Mouse (Mus musculus) embryonic facial prominence, embryonic 15.5 days (tissue): ENCODE measurements at regions not wholly inside any gene's neighbourhood (a gene's known extent, or its start where the extent isn't known, plus 50 kb on each side); places are given as distances from the start of the nearest gene placed in this dataset.

Experiments used
- ATAC-seq: fragments of 200-750 bp; cut with Nextera tagmentation; 2 replicates; pipeline ENCODE4 v1.8.0; 2017; ENCODE audit warnings: low read depth, moderate TSS enrichment; ENCODE audit not compliant: insufficient number of reproducible peaks, low FRiP score, low TSS enrichment
- H3K27ac ChIP-seq: fragments of 300-500 bp; sonication (generic); replicated peaks from 2 replicates; pipeline ENCODE4 v1.5.1; 2015; ENCODE audit warnings: mild to moderate bottlenecking, inconsistent platforms
- H3K27me3 ChIP-seq: fragments of 300-500 bp; sonication (generic); 2 replicates; pipeline ENCODE4 v1.6.1; 2015; ENCODE audit warnings: inconsistent platforms
- H3K36me3 ChIP-seq: fragments of 300-500 bp; sonication (generic); 2 replicates; pipeline ENCODE4 v1.6.1; 2015; ENCODE audit warnings: mild to moderate bottlenecking, inconsistent platforms
- H3K4me1 ChIP-seq: fragments of 300-500 bp; sonication (generic); 2 replicates; pipeline ENCODE4 v1.6.1; 2015; ENCODE audit warnings: inconsistent platforms
- H3K4me2 ChIP-seq: fragments of 300-500 bp; sonication (generic); replicated peaks from 2 replicates; pipeline ENCODE4 v1.6.1; 2015; ENCODE audit warnings: mild to moderate bottlenecking, inconsistent platforms
- H3K4me3 ChIP-seq: fragments of 300-500 bp; sonication (generic); replicated peaks from 2 replicates; pipeline ENCODE4 v1.5.1; 2015; ENCODE audit warnings: mild to moderate bottlenecking, inconsistent platforms
- H3K9ac ChIP-seq: fragments of 300-500 bp; sonication (generic); 2 replicates; pipeline ENCODE4 v1.6.1; 2015; ENCODE audit warnings: inconsistent platforms
- H3K9me3 ChIP-seq: fragments of 300-500 bp; sonication (generic); replicated peaks from 2 replicates; pipeline ENCODE4 v1.6.1; 2016; ENCODE audit warnings: inconsistent platforms
- WGBS: fragments of 180-500 bp; shearing (Covaris S2); methylation state at CpG from one replicate; pipeline ENCODE4 v1.1.7; 2015; 5-methylcytosine and 5-hydroxymethylcytosine counted together

DNA sequence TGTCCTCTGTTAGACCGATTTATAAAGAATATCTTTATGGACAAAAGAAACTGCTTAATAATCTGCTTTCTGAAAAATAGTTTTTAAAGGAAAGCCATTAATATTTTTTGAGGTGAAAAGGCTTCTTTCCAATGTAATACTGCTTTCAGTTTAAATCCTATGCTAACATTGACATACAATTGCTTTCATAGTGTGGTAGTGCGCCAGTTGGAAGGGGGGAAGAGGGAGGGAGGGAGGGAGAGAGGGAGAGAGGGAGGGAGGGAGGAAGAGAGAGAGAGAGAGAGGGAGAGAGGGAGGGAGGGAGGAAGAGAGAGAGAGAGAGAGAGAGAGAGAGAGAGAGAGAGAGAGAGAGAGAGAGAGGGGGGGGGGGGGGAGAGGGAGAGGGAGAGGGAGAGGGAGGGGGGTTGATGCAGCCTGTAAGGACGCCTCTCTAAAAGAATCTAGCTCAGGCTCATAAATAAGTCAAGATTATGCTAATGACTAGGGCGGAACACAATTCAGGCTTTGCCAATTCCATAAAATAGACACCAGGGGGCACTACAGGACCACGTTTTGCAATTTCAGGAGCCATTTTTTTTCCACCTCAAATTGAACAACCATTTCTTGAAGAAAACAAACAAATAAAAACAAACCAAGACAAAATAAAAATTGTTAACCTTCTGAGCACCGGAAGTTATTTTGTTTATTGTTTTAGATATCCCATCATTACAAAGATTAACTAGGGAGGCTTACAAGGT, 223.6 kb upstream of the Nfe2l3 start:
- Histone ChIP-seq H3K36me3 (no peaks in the 10 kb centered on the region), H3K4me3 (no peak overlapping the region), H3K9me3 (no peaks in the 10 kb centered on the region), H3K27me3 (peaks cover 28% of the 10 kb centered on the region), H3K27ac (no peak overlapping the region), H3K9ac (no peak overlapping the region), H3K4me1 (peaks cover 20% of the 10 kb centered on the region), H3K4me2 (no peak overlapping the region)
- no peak for ATAC-seq
- WGBS, result 2% methylated on average over 6 of the region's 6 CpGs

DNA sequence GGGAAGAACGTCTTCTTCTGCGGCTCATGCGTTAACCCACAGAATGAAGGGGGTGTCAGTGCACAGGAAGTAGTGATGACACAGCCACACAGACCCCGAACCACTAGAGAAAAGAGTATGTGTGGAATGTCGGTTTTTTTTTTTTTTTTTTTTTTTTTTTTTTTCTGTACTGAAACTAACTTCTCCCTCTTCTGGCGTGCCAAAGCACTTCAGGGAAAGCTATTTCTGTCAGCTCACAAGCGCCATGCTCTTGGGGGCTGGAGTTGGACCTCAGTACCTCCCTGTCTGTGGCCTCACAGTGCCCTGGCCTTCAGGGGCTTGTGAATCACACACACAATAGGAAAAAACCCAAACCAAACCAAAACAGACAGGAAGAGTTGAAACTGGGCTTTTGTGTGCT, 221.1 kb upstream of the Nfe2l3 start:
- Histone ChIP-seq H3K9ac (no peak overlapping the region), H3K36me3 (no peaks in the 10 kb centered on the region), H3K4me1 (peaks cover 22% of the 10 kb centered on the region), H3K27ac (0 out of 2 replicates have a peak overlapping the region, but pooled peaks have one; percentile 2), H3K27me3 (peaks cover 16% of the 10 kb centered on the region), H3K4me2 (no peak overlapping the region; the same call in 1 of the 2 replicates), H3K9me3 (no peaks in the 10 kb centered on the region), H3K4me3 (no peak overlapping the region)
- 3% methylated on average over 7 of the region's 7 CpGs for WGBS
- ATAC-seq, result 0 out of 2 replicates have a peak, but pooled peaks have one; percentile 30

DNA sequence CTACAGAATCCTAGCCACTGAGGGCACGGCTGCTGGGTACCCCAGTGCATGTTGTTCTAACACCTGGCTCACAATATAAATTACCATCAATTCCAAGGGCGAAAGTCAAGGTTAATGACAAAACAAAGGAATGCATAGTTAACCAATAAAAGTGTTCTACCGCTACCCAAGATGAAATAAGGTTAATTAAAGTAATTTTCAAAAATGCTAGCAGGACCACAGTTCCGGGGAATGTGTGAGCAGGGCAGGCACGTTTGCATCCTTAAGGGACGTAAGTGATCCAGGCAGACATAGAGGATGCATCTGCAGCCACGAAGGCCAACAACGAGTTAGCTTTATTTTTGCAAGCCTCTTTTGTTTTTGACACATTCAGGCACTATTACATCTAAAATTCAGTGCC, 220.3 kb upstream of the Nfe2l3 start:
- peaks cover 21% of the 10 kb centered on the region for H3K4me1 ChIP-seq
- H3K9ac ChIP-seq, result no peak overlapping the region
- WGBS, result 82% methylated on average over 8 of the region's 8 CpGs
- peaks cover 11% of the 10 kb centered on the region for H3K27me3 ChIP-seq
- no peak for ATAC-seq
- no peaks in the 10 kb centered on the region for H3K9me3 ChIP-seq
- no peak overlapping the region for H3K4me2 ChIP-seq
- no peaks in the 10 kb centered on the region for H3K36me3 ChIP-seq
- H3K27ac ChIP-seq, result no peak overlapping the region
- no peak overlapping the region for H3K4me3 ChIP-seq

DNA sequence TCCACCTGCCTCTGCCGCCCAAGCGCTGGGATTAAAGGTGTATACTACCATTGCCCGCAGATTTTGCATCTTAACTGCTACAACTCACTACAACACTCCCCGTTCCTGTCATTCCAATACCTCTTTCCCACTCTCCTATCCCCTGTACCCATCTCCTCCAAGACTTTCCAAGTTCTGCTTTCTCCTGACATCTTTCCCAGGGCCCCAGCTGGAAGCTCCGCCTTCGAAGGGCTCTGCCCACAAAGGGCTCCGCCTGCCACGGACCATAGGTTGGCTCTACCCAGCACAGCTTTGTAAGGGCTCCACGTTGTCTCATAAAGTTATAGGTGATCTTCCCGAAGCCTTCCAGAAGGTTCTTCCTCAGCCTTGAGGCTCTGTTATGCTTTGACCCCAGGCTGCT, 217.1 kb upstream of the Nfe2l3 start:
- no peak overlapping the region for H3K4me3 ChIP-seq
- no peak for ATAC-seq
- H3K4me1 ChIP-seq, result peaks cover 16% of the 10 kb centered on the region
- no peaks in the 10 kb centered on the region for H3K9me3 ChIP-seq
- no peak overlapping the region for H3K9ac ChIP-seq
- WGBS, result 87% methylated on average over 10 of the region's 10 CpGs
- H3K27ac ChIP-seq, result no peak overlapping the region
- H3K36me3 ChIP-seq, result no peaks in the 10 kb centered on the region
- no peaks in the 10 kb centered on the region for H3K27me3 ChIP-seq
- H3K4me2 ChIP-seq, result no peak overlapping the region

DNA sequence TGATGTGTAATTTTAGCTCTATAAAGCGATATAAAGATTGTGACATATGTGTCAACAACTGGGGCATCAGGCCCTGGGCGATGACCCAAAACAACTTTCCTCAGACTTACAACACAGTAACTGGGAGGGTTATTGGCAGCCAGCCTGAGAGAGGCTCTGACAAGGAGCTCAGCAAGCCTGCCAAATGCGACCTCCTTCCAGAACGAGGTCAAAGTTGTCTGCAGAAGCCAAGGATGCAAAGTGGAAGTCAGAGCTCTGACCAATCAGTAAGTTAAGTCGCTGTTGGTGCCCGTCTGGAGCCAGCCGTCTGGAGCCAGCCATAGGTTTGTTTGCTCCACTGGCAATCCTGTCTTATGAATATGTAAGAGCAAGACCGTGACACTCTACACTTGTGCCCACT, 216.0 kb upstream of the Nfe2l3 start:
- Histone ChIP-seq H3K36me3 (no peaks in the 10 kb centered on the region), H3K27ac (no peak overlapping the region), H3K9me3 (no peaks in the 10 kb centered on the region), H3K4me3 (no peak overlapping the region), H3K27me3 (no peaks in the 10 kb centered on the region), H3K4me2 (no peak overlapping the region), H3K4me1 (peaks cover 11% of the 10 kb centered on the region), H3K9ac (no peak overlapping the region)
- 45% methylated on average over 8 of the region's 8 CpGs for WGBS
- no peak for ATAC-seq

DNA sequence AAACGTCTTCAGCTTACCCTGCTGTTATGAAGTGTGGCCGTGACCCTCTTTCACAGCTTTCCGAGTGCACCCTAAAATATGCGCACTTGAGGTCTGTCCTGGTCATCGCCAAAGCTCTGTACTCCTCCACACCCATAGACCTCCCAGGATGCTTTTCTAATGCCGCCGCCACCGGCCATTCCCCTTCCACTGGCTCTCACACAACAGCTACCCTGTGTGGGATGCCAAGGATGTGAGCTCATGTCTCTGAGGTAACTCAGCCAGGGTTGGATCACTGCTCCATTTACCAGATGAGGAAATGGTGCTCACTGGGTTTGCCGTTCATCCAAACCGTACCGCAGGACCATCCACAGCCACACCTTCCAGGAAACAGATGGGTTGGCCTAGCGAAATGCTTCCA, 212.8 kb upstream of the Nfe2l3 start:
- H3K36me3 ChIP-seq, result no peaks in the 10 kb centered on the region
- no peak overlapping the region for H3K27ac ChIP-seq
- H3K9me3 ChIP-seq, result no peaks in the 10 kb centered on the region
- no peak overlapping the region for H3K9ac ChIP-seq
- H3K27me3 ChIP-seq, result no peaks in the 10 kb centered on the region
- no peak for ATAC-seq
- 93% methylated on average over 12 of the region's 12 CpGs for WGBS
- 0 out of 2 replicates have a peak, but pooled peaks cover 4% of the 10 kb centered on the region for H3K4me1 ChIP-seq
- no peak overlapping the region for H3K4me3 ChIP-seq
- no peak overlapping the region for H3K4me2 ChIP-seq

DNA sequence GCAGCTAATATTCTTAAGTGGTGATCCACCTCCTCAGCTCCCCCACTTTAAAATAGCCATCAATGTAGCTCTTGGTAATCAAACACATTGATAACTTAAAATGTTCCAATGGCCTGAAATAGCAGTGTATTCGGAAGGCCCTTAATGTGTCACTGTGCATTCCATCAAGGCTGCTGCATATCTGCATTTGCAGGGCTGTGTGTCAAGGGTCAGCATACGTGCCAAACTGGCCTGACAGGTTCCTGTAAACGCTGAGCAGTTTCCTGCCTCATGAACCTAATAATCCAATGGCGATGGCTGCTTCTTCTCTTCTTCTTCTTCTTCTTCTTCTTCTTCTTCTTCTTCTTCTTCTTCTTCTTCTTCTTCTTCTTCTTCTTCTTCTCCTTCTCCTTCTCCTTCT, 211.7 kb upstream of the Nfe2l3 start:
- H3K9ac ChIP-seq, result no peak overlapping the region
- H3K4me3 ChIP-seq, result no peak overlapping the region
- no peak overlapping the region for H3K27ac ChIP-seq
- no peaks in the 10 kb centered on the region for H3K27me3 ChIP-seq
- no peak for ATAC-seq
- 53% methylated on average over 4 of the region's 4 CpGs for WGBS
- H3K9me3 ChIP-seq, result no peaks in the 10 kb centered on the region
- 0 out of 2 replicates have a peak, but pooled peaks cover 4% of the 10 kb centered on the region for H3K4me1 ChIP-seq
- H3K36me3 ChIP-seq, result no peaks in the 10 kb centered on the region
- no peak overlapping the region for H3K4me2 ChIP-seq

DNA sequence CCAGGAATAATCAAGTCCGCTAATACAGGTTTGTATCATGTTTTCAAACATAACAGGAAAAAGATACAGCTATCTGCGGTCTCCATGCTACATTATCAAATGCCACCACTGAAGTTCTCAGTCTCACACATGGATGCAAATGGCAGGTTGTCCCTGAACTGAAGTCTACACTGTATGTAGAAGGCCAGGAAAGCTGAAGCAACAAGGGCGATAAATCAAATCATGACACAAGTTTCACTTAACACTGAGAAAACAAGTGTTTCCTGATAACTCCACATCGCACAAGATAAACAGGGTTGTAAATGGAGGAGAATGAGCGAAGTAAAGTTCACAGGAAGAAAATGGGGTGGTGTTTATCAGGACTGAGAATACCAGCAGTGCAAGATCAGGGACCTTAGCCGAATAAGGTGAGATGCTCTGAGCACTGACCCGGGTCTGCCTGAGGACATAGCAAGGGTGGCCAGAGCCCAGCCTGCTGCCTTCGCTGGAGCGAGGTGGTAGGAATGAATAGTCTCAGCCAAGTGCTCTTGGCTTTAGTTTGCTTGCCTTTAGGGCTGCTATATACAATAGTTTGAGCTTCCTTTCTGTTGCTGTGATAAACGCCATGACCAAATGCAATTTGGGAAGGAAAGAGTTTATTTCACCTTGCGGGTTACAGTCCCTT, 196.3 kb upstream of the Nfe2l3 start:
- no peaks in the 10 kb centered on the region for H3K36me3 ChIP-seq
- no peak overlapping the region for H3K9ac ChIP-seq
- WGBS, result 90% methylated on average over 11 of the region's 11 CpGs
- H3K4me1 ChIP-seq, result no peaks in the 10 kb centered on the region
- no peak overlapping the region for H3K4me2 ChIP-seq
- H3K27ac ChIP-seq, result no peak overlapping the region
- H3K27me3 ChIP-seq, result no peaks in the 10 kb centered on the region
- ATAC-seq, result no peak
- H3K9me3 ChIP-seq, result 0 out of 2 replicates have a peak, but pooled peaks cover 2% of the 10 kb centered on the region
- H3K4me3 ChIP-seq, result no peak overlapping the region

DNA sequence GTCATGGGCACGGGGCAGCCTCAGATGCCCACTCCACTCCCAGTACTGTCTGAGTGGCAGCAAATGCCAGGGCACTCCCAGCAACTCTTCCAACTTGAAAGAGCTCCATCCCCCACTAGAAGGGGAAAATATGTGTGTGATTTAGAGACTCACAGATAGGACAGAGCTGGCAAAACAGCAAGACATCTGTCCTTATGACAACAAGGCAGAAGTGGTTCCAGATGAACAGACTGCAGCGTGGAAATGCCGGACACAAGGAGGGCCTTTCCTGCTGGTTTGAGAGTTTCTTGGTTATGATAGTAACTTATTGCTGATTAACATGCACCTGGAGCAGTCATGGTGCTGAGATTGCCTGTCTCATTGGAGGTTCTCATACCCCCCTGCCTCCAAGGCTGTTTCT, 192.4 kb upstream of the Nfe2l3 start:
- H3K4me2 ChIP-seq, result no peak overlapping the region
- H3K27me3 ChIP-seq, result no peaks in the 10 kb centered on the region
- H3K9ac ChIP-seq, result no peak overlapping the region
- no peaks in the 10 kb centered on the region for H3K4me1 ChIP-seq
- no peak overlapping the region for H3K4me3 ChIP-seq
- H3K27ac ChIP-seq, result no peak overlapping the region
- 73% methylated on average over 3 of the region's 3 CpGs for WGBS
- H3K9me3 ChIP-seq, result 0 out of 2 replicates have a peak, but pooled peaks cover 4% of the 10 kb centered on the region
- no peak for ATAC-seq
- no peaks in the 10 kb centered on the region for H3K36me3 ChIP-seq

DNA sequence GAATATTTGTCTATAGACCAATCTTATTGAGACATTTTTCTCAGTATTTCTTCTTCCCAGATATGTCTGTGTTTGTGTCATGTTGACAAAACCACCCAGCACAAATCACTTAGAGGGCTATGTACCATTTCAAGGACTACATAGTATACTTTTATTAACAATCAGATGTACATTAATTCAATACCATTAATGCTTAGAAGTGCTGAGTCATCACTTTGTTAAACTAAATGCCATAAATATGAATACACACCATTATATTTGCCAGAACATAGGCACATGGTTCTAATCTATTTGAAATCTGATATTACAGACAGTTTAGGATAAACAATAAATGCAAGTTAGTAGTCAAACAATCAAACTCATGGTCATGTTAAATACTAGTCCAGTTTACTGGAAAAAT, 182.2 kb upstream of the Nfe2l3 start:
- no peak overlapping the region for H3K27ac ChIP-seq
- no peaks in the 10 kb centered on the region for H3K36me3 ChIP-seq
- no peaks in the 10 kb centered on the region for H3K27me3 ChIP-seq
- no peak overlapping the region for H3K9ac ChIP-seq
- ATAC-seq, result no peak
- no peaks in the 10 kb centered on the region for H3K9me3 ChIP-seq
- no peak overlapping the region for H3K4me2 ChIP-seq
- H3K4me1 ChIP-seq, result no peaks in the 10 kb centered on the region
- no peak overlapping the region for H3K4me3 ChIP-seq

DNA sequence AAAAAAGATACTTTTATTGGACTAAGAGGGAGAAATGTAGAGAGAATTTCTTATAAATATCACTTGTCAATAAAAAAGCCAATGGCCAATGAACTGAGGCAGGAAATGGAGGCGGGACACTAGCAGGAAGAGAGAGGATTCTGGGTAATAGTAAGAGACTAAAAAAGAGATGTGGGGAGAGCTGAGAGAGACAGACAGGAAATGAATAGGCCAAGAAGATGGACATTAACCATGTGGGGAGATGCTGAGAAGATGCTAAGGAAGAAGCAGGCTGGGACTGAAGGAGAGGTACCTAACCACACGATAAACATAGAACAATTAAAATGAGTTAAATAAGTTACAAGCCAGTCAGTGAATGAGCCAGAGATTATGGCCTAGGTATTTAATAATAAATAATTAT, 181.0 kb upstream of the Nfe2l3 start:
- Histone ChIP-seq H3K9ac (no peak overlapping the region), H3K27me3 (no peaks in the 10 kb centered on the region), H3K4me3 (no peak overlapping the region), H3K4me1 (peaks cover 2% of the 10 kb centered on the region; the same call in 1 of the 2 replicates), H3K9me3 (no peaks in the 10 kb centered on the region), H3K4me2 (no peak overlapping the region), H3K27ac (no peak overlapping the region), H3K36me3 (no peaks in the 10 kb centered on the region)
- ATAC-seq, result no peak
- WGBS, result 86% methylated on average over 2 of the region's 2 CpGs

DNA sequence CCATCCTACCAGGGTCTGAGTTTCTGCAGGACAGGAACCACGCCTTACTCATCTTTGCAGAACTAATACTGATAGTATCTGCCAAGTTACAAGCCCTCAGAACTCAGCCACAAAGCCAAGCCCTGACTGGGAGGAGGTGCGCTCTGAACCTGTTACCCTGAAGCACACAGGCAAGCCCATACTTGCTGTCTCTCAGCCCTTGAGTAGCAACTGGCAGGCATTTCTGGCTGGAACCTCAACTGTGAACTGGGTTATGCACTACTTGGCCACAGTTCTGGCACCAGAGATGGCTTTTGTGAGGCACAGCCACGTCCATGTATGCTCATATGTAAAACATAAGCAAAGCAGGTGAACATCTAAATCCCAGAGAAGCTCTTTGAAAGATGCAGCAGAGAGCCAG, 179.7 kb upstream of the Nfe2l3 start:
- Histone ChIP-seq H3K27ac (no peak overlapping the region), H3K36me3 (no peaks in the 10 kb centered on the region), H3K4me2 (no peak overlapping the region), H3K9ac (no peak overlapping the region), H3K4me1 (peaks cover 9% of the 10 kb centered on the region; the same call in 1 of the 2 replicates), H3K9me3 (no peaks in the 10 kb centered on the region), H3K4me3 (no peak overlapping the region), H3K27me3 (no peaks in the 10 kb centered on the region)
- no peak for ATAC-seq
- 68% methylated on average over 3 of the region's 3 CpGs for WGBS
